Comparison of ENCODE assay signal across 28 mouse cellular contexts in the genomic region with DNA sequence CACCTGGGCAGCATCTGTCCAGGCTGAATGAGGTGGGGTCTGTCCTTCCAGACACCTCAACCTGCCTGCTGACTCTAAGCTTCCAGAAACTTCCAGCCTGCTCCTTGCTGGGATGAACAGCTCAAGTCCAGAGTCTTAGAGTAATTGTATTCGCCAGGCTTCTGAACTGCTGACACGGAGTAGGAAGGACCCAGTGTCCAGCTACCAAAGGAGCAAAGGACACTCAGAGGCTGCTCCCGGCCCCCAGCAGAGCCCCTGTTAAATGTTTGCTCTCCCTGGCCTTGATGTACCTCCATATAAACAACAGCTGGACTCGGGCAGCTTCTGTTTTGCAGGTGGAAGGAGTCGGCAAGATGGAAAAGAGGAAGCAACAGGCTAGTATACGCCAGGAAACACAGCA.
"Had no signal": no experiment of that assay in that cellular context is flagged by ENCODE, and none has a peak within 500 bp of the region (broad histone marks: within the 10 kb centered on the region; RNA-seq: fewer than 3 reads in every experiment).

No protein-coding gene starts in this region.

- H3K4me2 ChIP-seq: embryonic facial prominence, embryonic 12.5 days; embryonic facial prominence, embryonic 13.5 days; embryonic facial prominence, embryonic 15.5 days; forebrain, embryonic 12.5 days; forebrain, embryonic 13.5 days; forebrain, embryonic 15.5 days had no signal

- H3K27me3 ChIP-seq: embryonic facial prominence, embryonic 12.5 days; embryonic facial prominence, embryonic 15.5 days; forebrain, embryonic 12.5 days; forebrain, embryonic 13.5 days; forebrain, embryonic 15.5 days had no signal

- DNase-seq: cerebellum, adult 2 months; cerebellum, adult 8-10 months; cerebellum, adult 9-10 months; cerebellum, adult 9-11 months; cerebellum, postnatal 10 days; cerebellum, postnatal 14 days; cerebellum, postnatal 25 days; cerebellum, postnatal 36 days; embryo, embryonic 11 days; forebrain, postnatal 0 days; gastrocnemius, adult 2 months; gastrocnemius, postnatal 14 days; gastrocnemius, postnatal 25 days; gastrocnemius, postnatal 36 days; heart, adult 11 months; heart, adult 18-20 months; heart, adult 2 months had no signal

- H3K4me3 ChIP-seq: embryonic facial prominence, embryonic 10.5 days; embryonic facial prominence, embryonic 12.5 days; embryonic facial prominence, embryonic 13.5 days; embryonic facial prominence, embryonic 15.5 days; erythroblast, embryonic 14.5 days; forebrain, embryonic 10.5 days; forebrain, embryonic 12.5 days; forebrain, embryonic 13.5 days; forebrain, embryonic 15.5 days; gastrocnemius, adult 2 months; heart, adult 2 months had no signal

- H3K9me3 ChIP-seq: embryonic facial prominence, embryonic 10.5 days; embryonic facial prominence, embryonic 12.5 days; embryonic facial prominence, embryonic 13.5 days; embryonic facial prominence, embryonic 15.5 days; forebrain, embryonic 10.5 days; forebrain, embryonic 12.5 days; forebrain, embryonic 13.5 days; forebrain, embryonic 15.5 days had no signal

- H3K36me3 ChIP-seq: embryonic facial prominence, embryonic 10.5 days; embryonic facial prominence, embryonic 12.5 days; embryonic facial prominence, embryonic 13.5 days; embryonic facial prominence, embryonic 15.5 days; forebrain, embryonic 10.5 days; forebrain, embryonic 12.5 days; forebrain, embryonic 15.5 days had no signal

- H3K27ac ChIP-seq: embryonic facial prominence, embryonic 10.5 days; embryonic facial prominence, embryonic 12.5 days; embryonic facial prominence, embryonic 13.5 days; embryonic facial prominence, embryonic 15.5 days; forebrain, embryonic 10.5 days; forebrain, embryonic 12.5 days; forebrain, embryonic 13.5 days; forebrain, embryonic 15.5 days; gastrocnemius, adult 2 months; heart, adult 2 months had no signal

- ATAC-seq: forebrain, embryonic 13.5 days; forebrain, embryonic 14.5 days; forebrain, embryonic 15.5 days; forebrain, embryonic 16.5 days; forebrain, postnatal 0 days had no signal

- H3K9ac ChIP-seq: embryonic facial prominence, embryonic 12.5 days; embryonic facial prominence, embryonic 13.5 days; embryonic facial prominence, embryonic 15.5 days; forebrain, embryonic 12.5 days; forebrain, embryonic 13.5 days; forebrain, embryonic 15.5 days; forebrain, postnatal 0 days had no signal
